Mouse (Mus musculus) heart, embryonic 14.5 days (tissue): ENCODE data around the gene Ntf3. TPM values are rescaled to one million over a fixed set of nuclear protein-coding genes. Genes with fewer than 3 reads are reported as not detected.

Source experiments
- ATAC-seq: fragments of 200-750 bp; cut with Nextera tagmentation; 2 replicates; pipeline ENCODE4 v1.8.0; 2017; ENCODE audit warnings: low read depth, moderate TSS enrichment; ENCODE audit not compliant: insufficient number of reproducible peaks, insufficient read depth, low FRiP score
- H3K27ac ChIP-seq, 2 experiments: fragments of 200-500 bp in 1 of 2; fragments of 300-500 bp in 1 of 2; sonication (generic) in 1 of 2; replicated peaks in 1 of 2; 2 replicates each; pipeline ENCODE4 v1.5.1; 2012 to 2014; ENCODE audit warnings: low read depth in 2 of 2, low read length in 2 of 2, control low read depth in 1 of 2, mild to moderate bottlenecking in 1 of 2, mixed read lengths in 1 of 2; ENCODE audit not compliant: control insufficient read depth in 1 of 2, insufficient read depth in 1 of 2
- H3K27me3 ChIP-seq: fragments of 300-500 bp; sonication (generic); 2 replicates; pipeline ENCODE4 v1.6.1; 2014; ENCODE audit warnings: mild to moderate bottlenecking, low read length, control low read depth; ENCODE audit not compliant: control insufficient read depth, insufficient read depth
- H3K36me3 ChIP-seq: fragments of 300-500 bp; sonication (generic); 2 replicates; pipeline ENCODE4 v1.6.1; 2014; ENCODE audit warnings: mild to moderate bottlenecking, control low read depth, low read length, mixed read lengths; ENCODE audit not compliant: control insufficient read depth, insufficient read depth
- H3K4me1 ChIP-seq, 2 experiments: fragments of 200-500 bp in 1 of 2; fragments of 300-500 bp in 1 of 2; sonication (generic) in 1 of 2; 2 replicates each; pipeline ENCODE4 v1.6.1; 2012 to 2014; ENCODE audit warnings: low read length in 2 of 2, control low read depth in 1 of 2, mixed read lengths in 1 of 2; ENCODE audit not compliant: control insufficient read depth in 2 of 2, insufficient read depth in 2 of 2
- H3K4me2 ChIP-seq: fragments of 300-500 bp; sonication (generic); 2 replicates; pipeline ENCODE4 v1.6.1; 2014; ENCODE audit warnings: mild to moderate bottlenecking, low read length
- H3K4me3 ChIP-seq, 2 experiments: fragments of 200-500 bp in 1 of 2; fragments of 300-500 bp in 1 of 2; sonication (generic) in 1 of 2; 2 replicates each; pipeline ENCODE4 v1.5.1; 2012 to 2014; ENCODE audit warnings: low read length in 2 of 2, mild to moderate bottlenecking in 2 of 2, control low read depth in 1 of 2, low read depth in 1 of 2, moderate library complexity in 1 of 2; ENCODE audit not compliant: control insufficient read depth in 1 of 2, insufficient read depth in 1 of 2
- H3K9ac ChIP-seq: fragments of 300-500 bp; sonication (generic); 2 replicates; pipeline ENCODE4 v1.6.1; 2014; ENCODE audit warnings: mild to moderate bottlenecking, low read length
- H3K9me3 ChIP-seq: fragments of 300-500 bp; sonication (generic); 2 replicates; pipeline ENCODE4 v1.6.1; 2016; ENCODE audit warnings: low read length, control low read depth; ENCODE audit not compliant: control insufficient read depth
- WGBS: fragments of 180-500 bp; shearing (Covaris S2); extraction: QIAGEN DNeasy Blood & Tissue Kit; methylation state at CpG from one replicate; pipeline ENCODE4 v1.1.7; 2014; 5-methylcytosine and 5-hydroxymethylcytosine counted together
- polyA plus RNA-seq: library from polyadenylated mRNA; unstranded; fragments of >200 nt; fragmentation: Nextera tagmentation; extraction: Ambion mirVana; gene quantifications from 2 replicates; pipeline ENCODE4 v1.2.1, GENCODE M21; 2014

Ntf3 gene
- polyA plus RNA-seq, 1 experiment from 2014 or later = 8.5 TPM

DNA sequence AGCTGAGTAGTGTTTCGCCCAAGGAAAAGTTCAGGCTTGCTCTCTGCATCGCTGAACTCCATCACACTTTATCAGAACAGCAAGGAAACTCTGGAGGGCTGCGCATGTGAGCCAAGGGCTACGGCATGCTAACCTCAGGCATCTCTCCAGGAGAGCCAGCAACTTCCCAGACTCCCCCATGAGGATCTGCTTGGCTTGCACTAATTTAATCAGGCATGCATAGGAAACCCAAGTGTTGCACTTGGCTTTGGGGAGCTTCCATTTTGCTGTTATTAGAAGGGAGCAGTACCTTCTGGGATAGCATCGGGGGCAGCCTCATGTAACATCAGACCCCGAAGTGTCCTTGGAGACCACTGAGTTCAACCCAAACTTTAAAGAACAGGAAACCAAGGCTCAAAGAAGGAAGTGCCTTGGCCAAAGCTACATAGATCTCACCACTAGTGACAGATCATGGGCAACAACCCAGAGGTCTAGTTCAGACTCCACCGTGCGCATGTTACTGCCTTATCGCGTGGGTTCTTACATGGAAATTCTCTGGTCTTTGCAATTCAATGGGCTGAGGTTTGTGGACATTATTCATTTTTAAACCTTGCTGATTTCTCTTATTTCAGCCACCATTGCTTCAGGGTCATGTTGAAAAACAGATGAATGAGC, 23.6 kb upstream of the Ntf3 start:
- no peak overlapping the region for H3K4me2 ChIP-seq
- no peak overlapping the region for H3K27ac ChIP-seq
- no peaks in the 10 kb centered on the region for H3K36me3 ChIP-seq
- H3K9ac ChIP-seq = no peak overlapping the region
- no peak overlapping the region for H3K4me3 ChIP-seq
- ATAC-seq = peak; percentile 60
- no peaks in the 10 kb centered on the region for H3K9me3 ChIP-seq
- no peaks in the 10 kb centered on the region for H3K4me1 ChIP-seq
- H3K27me3 ChIP-seq = no peaks in the 10 kb centered on the region
- 64% methylated on average over 10 of the region's 10 CpGs for WGBS

- H3K36me3 ChIP-seq = no peaks in the 10 kb centered on the region
- WGBS = 64% methylated on average over 8 of the region's 8 CpGs
- H3K9ac ChIP-seq = no peak overlapping the region
- H3K27me3 ChIP-seq = no peaks in the 10 kb centered on the region
- H3K4me3 ChIP-seq = no peak overlapping the region
- no peaks in the 10 kb centered on the region for H3K4me1 ChIP-seq
- H3K27ac ChIP-seq = no peak overlapping the region
- H3K9me3 ChIP-seq = no peaks in the 10 kb centered on the region
- no peak overlapping the region for H3K4me2 ChIP-seq
- ATAC-seq = no peak
Observed at GRCm38 (mm10) chr6:126187400-126187799, 20.7 kb upstream of the Ntf3 start.

DNA sequence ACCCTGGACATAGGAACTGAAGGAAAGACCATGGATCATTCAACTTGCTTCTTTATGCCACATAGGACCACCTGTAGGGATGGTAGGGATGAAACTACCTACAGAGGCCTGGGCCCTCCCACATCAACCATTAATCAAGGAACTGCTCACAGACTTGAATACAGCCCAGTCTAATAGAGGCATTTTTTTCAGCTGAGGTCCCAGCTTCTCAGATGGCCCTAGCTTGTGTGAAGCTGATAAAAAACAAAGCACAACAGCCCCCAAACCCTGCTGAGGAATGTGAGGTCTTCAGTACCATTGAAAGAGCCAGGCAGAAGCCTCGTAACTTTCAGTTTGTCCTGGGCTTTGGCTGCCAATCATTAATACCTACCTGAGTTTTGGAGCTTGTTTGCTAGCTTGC, 19.4 kb upstream of the Ntf3 start:
- Histone ChIP-seq H3K4me3 (no peak overlapping the region), H3K4me1 (no peaks in the 10 kb centered on the region)
- no peak for ATAC-seq

GRCm38 (mm10) chr6:126172071-126172470, 5.4 kb upstream of the Ntf3 start:
- peaks cover 2% of the 10 kb centered on the region in 2 experiments for H3K4me1 ChIP-seq
- H3K4me3 ChIP-seq = no peak overlapping the region
- ATAC-seq = no peak
- H3K4me2 ChIP-seq = no peak overlapping the region
- no peaks in the 10 kb centered on the region for H3K27me3 ChIP-seq
- no peaks in the 10 kb centered on the region for H3K36me3 ChIP-seq
- no peak overlapping the region for H3K27ac ChIP-seq
- H3K9me3 ChIP-seq = no peaks in the 10 kb centered on the region
- 84% methylated on average over 1 of the region's 1 CpGs for WGBS
- no peak overlapping the region for H3K9ac ChIP-seq

More for the DNA sequence above, 19.4 kb upstream of the Ntf3 start:
- Histone ChIP-seq H3K36me3 (no peaks in the 10 kb centered on the region), H3K27me3 (no peaks in the 10 kb centered on the region), H3K4me2 (no peak overlapping the region), H3K9ac (no peak overlapping the region), H3K9me3 (no peaks in the 10 kb centered on the region), H3K27ac (no peak overlapping the region)
- WGBS = 61% methylated on average over 1 of the region's 1 CpGs

- Histone ChIP-seq H3K9me3 (no peaks in the 10 kb centered on the region), H3K4me3 (no peak overlapping the region), H3K27me3 (no peaks in the 10 kb centered on the region), H3K4me2 (no peak overlapping the region), H3K36me3 (no peaks in the 10 kb centered on the region), H3K4me1 (peaks cover 9 to 15% of the 10 kb centered on the region in 2 experiments), H3K27ac (no peak overlapping the region), H3K9ac (no peak overlapping the region)
- 71% methylated on average over 4 of the region's 4 CpGs for WGBS
- no peak for ATAC-seq
Observed at GRCm38 (mm10) chr6:126170772-126171171, 4.1 kb upstream of the Ntf3 start.

GRCm38 (mm10) chr6:126167731-126168130, 1.0 kb upstream of the Ntf3 start:
- H3K4me3 ChIP-seq = no peak overlapping the region
- H3K9me3 ChIP-seq = no peaks in the 10 kb centered on the region
- WGBS = 22% methylated on average over 3 of the region's 3 CpGs
- H3K27me3 ChIP-seq = peaks cover 6% of the 10 kb centered on the region; the same call in 1 of the 2 replicates
- H3K4me2 ChIP-seq = 0 out of 2 replicates have a peak overlapping the region, but pooled peaks have one; percentile 81
- H3K4me1 ChIP-seq = peaks cover 15 to 31% of the 10 kb centered on the region in 2 experiments
- H3K9ac ChIP-seq = no peak overlapping the region
- H3K36me3 ChIP-seq = no peaks in the 10 kb centered on the region
- 0 out of 4 replicates have a peak overlapping the region, but pooled peaks of 1 of the 2 experiments have one; percentile 1 for H3K27ac ChIP-seq
- ATAC-seq = no peak

- Histone ChIP-seq H3K4me1 (peaks cover 18 to 34% of the 10 kb centered on the region in 2 experiments), H3K9me3 (no peaks in the 10 kb centered on the region), H3K36me3 (no peaks in the 10 kb centered on the region), H3K27me3 (peaks cover 6% of the 10 kb centered on the region; the same call in 1 of the 2 replicates), H3K4me2 (peak overlapping the region; percentile 81), H3K27ac (peak overlapping the region in 1 of 2 experiments; percentile 1; a peak in 1 of 4 replicates), H3K9ac (peak overlapping the region; percentile 62; the same call in 1 of the 2 replicates), H3K4me3 (peak overlapping the region; percentile 38 to 56)
- 8% methylated on average over 6 of the region's 6 CpGs for WGBS
- ATAC-seq = no peak
Observed at GRCm38 (mm10) chr6:126167208-126167590, 489 bp upstream of the Ntf3 start.
